Mouse (Mus musculus) heart, postnatal 0 days (tissue): ENCODE measurements around the gene Lsp1. TPM values are rescaled to one million over a fixed set of nuclear protein-coding genes. Genes with fewer than 3 reads are reported as not detected.

ENCODE experiments used
- ATAC-seq: fragments of 200-750 bp; cut with Nextera tagmentation; 2 replicates; pipeline ENCODE4 v1.8.0; 2017; ENCODE audit warnings: low read depth, moderate number of reproducible peaks, moderate library complexity; ENCODE audit not compliant: insufficient read depth
- DNase-seq: peaks from one replicate; pipeline ENCODE4 v3.0.0-alpha.2; 2016; ENCODE audit warnings: low spot score
- H3K27ac ChIP-seq: fragments of 300-500 bp; sonication (generic); 2 replicates; pipeline ENCODE4 v1.5.1; 2014; ENCODE audit warnings: low read depth, mild to moderate bottlenecking
- H3K27me3 ChIP-seq: fragments of 300-500 bp; sonication (generic); 2 replicates; pipeline ENCODE4 v1.6.1; 2014; ENCODE audit warnings: low read length, mixed read lengths; ENCODE audit not compliant: control insufficient read depth, insufficient read depth
- H3K36me3 ChIP-seq: fragments of 300-500 bp; sonication (generic); replicated peaks from 2 replicates; pipeline ENCODE4 v1.6.1; 2014; ENCODE audit warnings: low read length, mixed read lengths; ENCODE audit not compliant: control insufficient read depth, insufficient read depth
- H3K4me1 ChIP-seq: fragments of 300-500 bp; sonication (generic); 2 replicates; pipeline ENCODE4 v1.6.1; 2014; ENCODE audit warnings: antibody characterized with exemption; ENCODE audit not compliant: control insufficient read depth, insufficient read depth
- H3K4me2 ChIP-seq: fragments of 300-500 bp; sonication (generic); 2 replicates; pipeline ENCODE4 v1.6.1; 2014; ENCODE audit warnings: low read depth, mild to moderate bottlenecking, low read length, moderate library complexity
- H3K4me3 ChIP-seq: fragments of 300-500 bp; sonication (generic); 2 replicates; pipeline ENCODE4 v1.5.1; 2014; ENCODE audit warnings: low read depth, low read length
- H3K9ac ChIP-seq: fragments of 300-500 bp; sonication (generic); replicated peaks from 2 replicates; pipeline ENCODE4 v1.6.1; 2014; ENCODE audit warnings: low read depth, low read length, mixed read lengths
- H3K9me3 ChIP-seq: fragments of 300-500 bp; sonication (generic); replicated peaks from 2 replicates; pipeline ENCODE4 v1.6.1; 2016; ENCODE audit warnings: low read length; ENCODE audit not compliant: control insufficient read depth
- CTCF ChIP-seq: IDR thresholded peaks from 2 replicates; pipeline ENCODE4 v1.5.1; 2016; ENCODE audit warnings: antibody characterized with exemption, control low read depth, low read depth
- EP300 ChIP-seq: IDR thresholded peaks from 2 replicates; pipeline ENCODE4 v1.6.1; 2016; ENCODE audit warnings: antibody characterized with exemption, low read depth
- WGBS: fragments of 180-500 bp; shearing (Covaris S2); extraction: QIAGEN DNeasy Blood & Tissue Kit; methylation state at CpG from one replicate; pipeline ENCODE4 v1.1.7; 2014; 5-methylcytosine and 5-hydroxymethylcytosine counted together
- polyA plus RNA-seq: library from polyadenylated mRNA; unstranded; fragments of >200 nt; fragmentation: Nextera tagmentation; extraction: Ambion mirVana; gene quantifications from 2 replicates; pipeline ENCODE4 v1.2.1, GENCODE M21; 2015
- total RNA-seq: library from RNA; depleted of rRNA; stranded (reverse); fragments of >200 nt; gene quantifications from 2 replicates; pipeline ENCODE4 v1.2.3, GENCODE M21; 2014; ENCODE audit warnings: low replicate concordance

Lsp1 gene
- total and polyA plus RNA-seq, 2 experiments from 2014 or later, result 53.1 to 84.4 TPM

DNA sequence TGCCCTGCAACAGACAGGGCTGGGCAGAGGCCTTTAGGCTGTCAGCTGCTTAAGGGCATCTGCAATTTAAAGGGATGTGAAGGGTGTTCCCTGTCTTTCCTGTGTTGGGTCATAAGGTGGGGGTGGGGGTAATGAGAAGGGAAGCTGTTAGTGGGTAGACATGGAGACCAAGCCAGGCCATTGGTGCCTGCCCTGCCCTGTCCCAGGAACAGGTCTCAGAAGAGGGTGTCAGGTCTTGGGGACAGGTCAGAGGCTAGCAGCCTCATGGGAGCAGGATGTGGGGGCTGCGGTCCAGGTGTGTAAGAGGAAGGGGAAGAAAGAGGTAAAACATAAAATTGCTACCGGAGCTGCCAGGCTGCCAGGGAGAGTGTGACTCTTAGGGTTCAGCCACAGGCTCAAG lies 837 bp downstream of the Lsp1 start:
- no peak for ATAC-seq
- H3K4me1 ChIP-seq, result peaks cover 60% of the 10 kb centered on the region
- peak overlapping the region; percentile 23; the same call in 1 of the 2 replicates for H3K4me3 ChIP-seq
- no peak for DNase-seq
- TF ChIP-seq CTCF (no peak), EP300 (no peak)
- H3K9ac ChIP-seq, result peak overlapping the region; percentile 30; the same call in 1 of the 2 replicates
- H3K9me3 ChIP-seq, result no peaks in the 10 kb centered on the region
- no peaks in the 10 kb centered on the region for H3K27me3 ChIP-seq
- peak overlapping the region; percentile 37; the same call in 1 of the 2 replicates for H3K4me2 ChIP-seq
- WGBS, result 86% methylated on average over 2 of the region's 2 CpGs
- H3K27ac ChIP-seq, result peak overlapping the region; percentile 97; the same call in 1 of the 2 replicates
- no peaks in the 10 kb centered on the region for H3K36me3 ChIP-seq

- Histone ChIP-seq H3K36me3 (no peaks in the 10 kb centered on the region), H3K27ac (peak overlapping the region; percentile 64), H3K4me2 (peak overlapping the region; percentile 37; the same call in 1 of the 2 replicates), H3K9me3 (no peaks in the 10 kb centered on the region), H3K4me3 (peak overlapping the region; percentile 23; the same call in 1 of the 2 replicates), H3K27me3 (no peaks in the 10 kb centered on the region), H3K4me1 (peaks cover 52% of the 10 kb centered on the region), H3K9ac (peak overlapping the region; percentile 30; the same call in 1 of the 2 replicates)
- DNase-seq (no peak), ATAC-seq (0 out of 2 replicates have a peak, but pooled peaks have one; percentile 10)
- WGBS, result 57% methylated on average over 6 of the region's 6 CpGs
- no peak for TF ChIP-seq EP300
- no peak for TF ChIP-seq CTCF
Observed at GRCm38 (mm10) chr7:142462190-142462589, 1.6 kb downstream of the Lsp1 start.

- TF ChIP-seq EP300, result no peak
- no peak for TF ChIP-seq CTCF
- H3K27me3 ChIP-seq, result no peaks in the 10 kb centered on the region
- peaks cover 48% of the 10 kb centered on the region for H3K4me1 ChIP-seq
- no peaks in the 10 kb centered on the region for H3K36me3 ChIP-seq
- ATAC-seq (no peak), DNase-seq (no peak)
- 70% methylated on average over 4 of the region's 4 CpGs for WGBS
- H3K27ac ChIP-seq, result peak overlapping the region; percentile 64
- H3K4me3 ChIP-seq, result peak overlapping the region; percentile 23; the same call in 1 of the 2 replicates
- no peaks in the 10 kb centered on the region for H3K9me3 ChIP-seq
- H3K4me2 ChIP-seq, result peak overlapping the region; percentile 37; the same call in 1 of the 2 replicates
- H3K9ac ChIP-seq, result peak overlapping the region; percentile 30; the same call in 1 of the 2 replicates
Observed at GRCm38 (mm10) chr7:142462594-142463078, 2.0 kb downstream of the Lsp1 start.

GRCm38 (mm10) chr7:142470171-142470691 lies 9.6 kb downstream of the Lsp1 start:
- H3K4me3 ChIP-seq, result no peak overlapping the region
- H3K27ac ChIP-seq, result peak overlapping the region; percentile 68
- no peaks in the 10 kb centered on the region for H3K27me3 ChIP-seq
- peaks cover 19% of the 10 kb centered on the region for H3K4me1 ChIP-seq
- H3K9me3 ChIP-seq, result no peaks in the 10 kb centered on the region
- 74% methylated on average over 7 of the region's 7 CpGs for WGBS
- ATAC-seq (peak; percentile 12; the same call in 1 of the 2 replicates), DNase-seq (peak; percentile 51)
- H3K9ac ChIP-seq, result no peak overlapping the region
- no peak overlapping the region for H3K4me2 ChIP-seq
- no peaks in the 10 kb centered on the region for H3K36me3 ChIP-seq
- TF ChIP-seq CTCF (no peak), EP300 (no peak)

GRCm38 (mm10) chr7:142470808-142471413 lies 10.3 kb downstream of the Lsp1 start:
- TF ChIP-seq EP300 (0 out of 2 replicates have a peak, but pooled peaks have one; percentile 44), CTCF (no peak)
- Histone ChIP-seq H3K36me3 (no peaks in the 10 kb centered on the region), H3K9me3 (no peaks in the 10 kb centered on the region), H3K4me1 (peaks cover 24% of the 10 kb centered on the region), H3K4me2 (no peak overlapping the region), H3K9ac (peak overlapping the region; percentile 46; the same call in 1 of the 2 replicates), H3K27ac (peak overlapping the region; percentile 68), H3K27me3 (no peaks in the 10 kb centered on the region), H3K4me3 (no peak overlapping the region)
- WGBS, result 9% methylated on average over 4 of the region's 4 CpGs
- peak; percentile 80 for DNase-seq
- peak; percentile 86 for ATAC-seq
